Mouse (Mus musculus): ENCODE data around the gene Stradb.
A peak's percentile ranks its signal among the peaks of the same experiment; 100 is the strongest.

Gene Stradb

DNA sequence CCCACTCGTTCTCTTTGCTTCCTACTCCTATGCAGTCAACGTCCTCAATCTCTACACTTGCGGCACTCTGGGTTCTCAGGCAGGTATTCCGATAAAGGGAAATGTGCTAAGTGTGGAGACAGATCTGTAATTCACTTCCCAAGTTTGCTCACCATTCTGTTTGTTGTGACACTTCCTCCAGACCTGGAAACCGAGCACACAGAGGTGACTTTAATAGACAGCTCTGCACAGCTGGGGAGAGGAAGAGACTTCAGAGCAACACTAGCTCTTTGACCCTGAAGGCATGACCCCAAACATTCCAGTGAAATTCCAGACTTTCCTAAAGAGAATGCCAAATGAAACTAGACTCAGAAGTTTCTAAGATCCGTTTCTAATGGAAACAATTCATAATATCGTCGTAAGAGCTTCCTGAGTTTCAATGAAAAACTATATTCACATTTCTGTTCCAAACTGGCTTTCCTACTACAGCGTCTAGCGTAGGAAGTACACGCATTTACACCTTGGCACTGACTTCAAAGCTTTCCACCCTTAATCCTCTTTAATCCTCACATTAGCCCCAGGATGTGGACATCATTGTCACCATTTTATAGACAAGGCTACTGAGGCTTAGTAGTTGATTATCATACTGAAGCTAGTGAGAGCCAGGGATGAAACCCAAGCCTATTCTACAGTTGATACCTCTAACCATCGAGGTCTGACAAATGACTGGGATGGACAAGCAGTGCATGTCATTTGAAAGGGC is 12.0 kb upstream of the Stradb start:
- DNase-seq (ENCODE audit: low read depth), result no peak

DNA sequence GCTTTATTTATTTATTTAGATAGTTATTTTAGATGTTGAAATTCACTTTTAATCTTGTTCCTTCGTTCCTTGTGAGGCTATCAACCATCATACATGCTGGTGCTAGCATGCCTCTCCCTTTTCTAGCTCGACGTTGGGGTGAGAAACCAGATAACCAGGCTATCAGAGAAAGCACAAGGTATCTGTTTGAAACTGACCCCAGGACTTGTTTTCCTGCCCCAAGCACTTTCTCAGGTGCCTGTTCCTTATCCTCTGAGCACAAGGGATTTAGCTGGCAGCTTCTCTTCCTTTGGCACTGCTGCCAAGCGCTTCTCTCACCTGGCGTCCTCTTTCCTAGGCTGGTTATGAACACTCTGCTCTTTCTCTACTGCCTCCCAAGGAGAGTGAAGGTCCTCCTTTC is 10.9 kb upstream of the Stradb start:
- peak; percentile 72 for DNase-seq (ENCODE audit: low read depth)

DNA sequence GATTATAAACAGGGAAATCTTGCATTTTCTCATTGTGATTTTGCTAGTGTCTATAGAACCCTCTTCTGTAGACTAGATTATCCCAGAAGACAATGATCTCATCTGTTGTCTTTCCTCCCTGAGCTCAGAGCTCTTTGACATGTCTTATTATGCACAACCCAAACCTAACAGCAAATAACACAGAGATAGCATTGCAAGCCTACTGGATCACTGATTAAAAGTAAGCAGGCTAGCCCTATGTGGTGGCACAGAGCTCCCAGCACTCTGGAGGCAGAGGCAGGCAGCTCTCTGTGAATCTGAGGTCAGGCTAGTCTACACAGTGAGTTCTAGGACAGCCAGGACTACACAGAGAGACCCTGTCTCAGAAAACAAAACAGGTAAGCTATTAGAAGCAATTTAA is 10.5 kb upstream of the Stradb start:
- DNase-seq (ENCODE audit: low read depth), result no peak

DNA sequence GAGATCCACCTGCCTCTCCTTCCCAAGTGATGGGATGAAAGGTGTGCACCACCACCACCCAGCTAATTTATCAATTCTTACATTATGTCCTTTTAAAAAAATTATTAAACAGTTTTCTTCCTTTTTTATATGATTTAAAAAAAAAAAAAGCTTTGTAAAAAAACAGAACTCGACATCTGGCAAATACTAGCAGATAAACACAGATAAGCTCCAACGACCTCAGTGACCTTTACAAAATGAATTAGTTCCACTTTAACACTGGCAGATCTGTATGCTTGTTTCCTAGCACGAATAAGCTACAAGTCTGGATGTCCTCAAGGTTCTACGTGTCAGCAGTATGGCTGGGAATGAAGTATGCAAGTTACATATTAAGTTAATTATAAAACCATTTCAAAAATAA is 5.8 kb upstream of the Stradb start:
- DNase-seq (ENCODE audit: low read depth), result no peak

DNA sequence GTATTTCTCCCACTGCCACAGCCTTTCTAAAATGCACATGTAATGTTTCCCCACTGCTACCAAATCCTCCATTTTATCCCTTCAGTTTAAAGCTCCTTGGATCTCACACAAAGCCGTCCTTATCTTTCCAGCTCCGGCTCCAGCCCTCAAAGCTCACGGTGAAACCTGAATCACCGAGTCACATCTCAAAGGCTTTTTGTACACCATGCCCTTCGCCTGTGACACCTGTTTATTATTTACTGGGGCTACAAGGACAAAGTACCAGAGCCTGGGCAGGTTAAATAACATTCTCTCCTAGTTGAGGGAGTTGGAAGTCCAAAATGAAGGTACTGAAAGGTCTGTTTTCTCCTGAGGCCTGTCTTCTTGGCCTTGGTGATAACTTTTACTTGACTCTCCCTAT is 3.3 kb upstream of the Stradb start:
- DNase-seq (ENCODE audit: low read depth), result no peak

DNA sequence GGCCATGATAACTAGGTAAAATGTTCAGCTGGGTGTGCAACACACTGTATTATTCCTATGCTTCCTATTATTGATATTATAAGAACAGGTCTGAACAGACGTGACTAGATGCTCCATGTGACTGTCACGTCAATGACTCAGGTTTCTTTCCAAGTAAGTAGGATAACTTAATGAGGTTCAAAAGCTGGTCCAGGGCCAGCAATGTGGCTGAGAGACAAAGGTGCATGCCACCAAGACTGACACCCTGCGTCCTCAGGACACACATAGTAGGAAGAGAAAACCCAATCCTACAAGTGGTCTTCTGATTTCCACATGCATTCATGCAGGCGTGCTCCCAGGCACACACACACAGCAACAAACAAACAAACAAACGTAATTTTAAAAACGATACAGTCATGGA is 2.2 kb upstream of the Stradb start:
- DNase-seq (ENCODE audit: low read depth), result no peak

DNA sequence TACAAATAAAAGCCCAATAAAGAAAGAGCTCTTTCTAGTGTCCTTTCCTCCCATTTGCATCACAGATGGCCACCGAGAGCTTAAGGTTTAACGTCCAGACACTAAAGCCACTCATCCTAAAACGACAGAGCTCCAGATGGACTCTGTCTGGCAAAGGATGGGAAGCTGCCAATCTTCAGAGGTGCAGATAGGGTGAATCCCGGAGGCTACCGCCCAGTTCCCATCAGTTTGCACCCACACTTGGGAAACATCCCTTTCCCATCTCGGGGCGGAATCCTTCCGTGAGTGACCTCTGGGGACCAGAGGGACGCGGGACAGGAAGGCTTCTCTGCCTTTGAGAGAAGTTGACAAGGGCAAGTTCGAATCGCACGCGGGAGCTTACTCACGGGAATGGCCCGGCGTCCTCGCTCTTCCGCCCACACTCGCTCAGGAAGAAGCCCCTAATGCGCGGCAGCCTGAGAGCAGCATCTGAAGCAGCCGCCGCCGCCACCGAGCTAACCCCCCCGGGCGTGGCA is 414 bp upstream of the Stradb start:
- no peak for DNase-seq (ENCODE audit: low read depth)

DNA sequence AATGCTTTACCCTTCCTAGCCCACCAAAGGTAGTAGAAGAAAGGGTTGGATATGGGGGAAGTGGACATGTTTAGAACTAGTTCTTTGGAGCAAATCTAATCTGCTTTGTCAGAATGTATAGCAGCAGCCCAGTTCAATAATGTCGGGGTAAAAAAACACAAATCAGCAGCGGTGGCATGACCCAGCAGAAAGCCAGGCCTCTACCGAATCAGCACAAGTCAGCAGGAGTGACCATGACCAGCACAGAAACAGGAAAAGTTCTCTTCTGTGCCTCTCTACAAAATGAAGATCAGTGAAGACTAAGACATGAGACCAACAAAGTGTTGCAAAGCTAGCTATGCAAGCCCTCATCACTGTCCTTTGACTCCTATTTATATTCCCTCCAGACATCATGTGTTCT is 9.0 kb downstream of the Stradb start:
- DNase-seq (ENCODE audit: low read depth), result no peak

DNA sequence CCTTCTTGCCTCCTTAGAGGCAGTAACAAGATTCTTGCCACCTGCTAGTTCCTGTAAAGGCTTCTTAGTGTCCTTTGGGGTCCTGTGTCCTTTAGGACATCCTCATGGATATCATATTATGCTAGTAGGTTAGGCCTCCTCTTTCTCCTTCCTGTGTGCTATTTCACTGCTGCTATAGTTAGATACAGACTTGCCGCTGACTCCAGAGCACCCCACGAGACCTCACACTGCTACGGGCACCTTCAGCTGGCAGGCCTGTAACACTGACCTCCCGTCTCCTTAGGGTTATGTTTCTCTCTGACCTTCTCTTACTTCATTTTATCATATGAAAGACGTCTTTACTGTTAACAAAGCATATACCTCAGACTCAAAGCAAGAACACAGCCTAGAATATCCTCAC is 11.3 kb downstream of the Stradb start:
- no peak for DNase-seq (ENCODE audit: low read depth)

DNA sequence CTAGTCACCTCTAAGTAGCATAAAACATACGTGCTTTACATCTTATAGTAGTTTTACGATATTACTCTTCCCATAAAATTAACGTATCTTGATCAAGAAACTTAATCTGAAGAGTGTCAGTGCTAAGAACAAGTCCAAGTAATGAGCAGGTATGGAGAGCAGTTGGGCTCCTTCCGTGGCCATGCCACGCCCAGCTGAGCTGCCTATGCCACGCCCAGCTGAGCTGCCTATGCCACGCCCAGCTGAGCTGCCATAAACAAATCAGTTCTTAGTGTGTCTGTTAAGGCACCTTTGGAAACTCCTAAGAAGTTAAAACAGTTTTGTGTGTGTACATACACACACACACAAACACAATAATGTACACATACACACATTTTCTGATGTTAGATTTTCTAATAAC is 19.8 kb downstream of the Stradb start:
- no peak for DNase-seq (ENCODE audit: low read depth)

DNA sequence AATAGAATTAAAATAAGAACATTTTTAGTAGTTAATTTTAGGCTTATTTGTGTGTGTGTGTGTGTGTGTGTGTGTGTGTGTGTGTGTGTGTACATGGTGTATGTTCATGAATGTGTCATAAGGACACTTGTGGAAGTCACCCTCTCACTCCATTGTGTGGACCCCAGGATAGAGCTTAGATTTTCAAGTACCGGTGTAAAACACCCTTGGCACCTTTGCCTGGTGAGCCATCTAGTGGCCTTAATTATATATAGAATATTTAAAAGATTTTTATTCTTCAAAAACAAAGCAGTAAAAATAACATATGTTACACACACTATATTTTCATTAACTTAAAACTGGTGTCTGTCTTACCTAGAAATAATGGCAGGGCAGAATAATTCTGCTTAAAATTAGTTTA is 20.4 kb downstream of the Stradb start:
- DNase-seq (ENCODE audit: low read depth), result no peak

DNA sequence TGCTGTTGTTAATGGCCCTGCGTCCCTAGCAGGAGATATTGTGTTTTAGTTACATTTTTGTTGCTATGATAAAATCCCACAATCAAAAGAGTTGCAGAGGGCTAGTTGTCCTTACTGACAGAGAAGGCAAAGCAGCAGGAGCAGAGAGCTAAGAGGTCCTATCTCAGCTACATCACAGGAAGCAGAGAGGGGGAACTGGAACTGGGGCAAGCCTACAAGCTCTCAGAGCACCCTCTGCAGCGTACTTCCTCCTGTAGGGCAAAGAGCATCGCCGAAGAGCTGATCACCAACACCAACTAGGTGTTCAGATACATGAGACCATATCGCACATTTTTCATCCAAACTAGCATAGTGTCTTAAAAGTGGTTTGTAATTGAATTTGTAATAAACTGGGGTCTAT is 22.0 kb downstream of the Stradb start:
- DNase-seq (ENCODE audit: low read depth), result no peak

DNA sequence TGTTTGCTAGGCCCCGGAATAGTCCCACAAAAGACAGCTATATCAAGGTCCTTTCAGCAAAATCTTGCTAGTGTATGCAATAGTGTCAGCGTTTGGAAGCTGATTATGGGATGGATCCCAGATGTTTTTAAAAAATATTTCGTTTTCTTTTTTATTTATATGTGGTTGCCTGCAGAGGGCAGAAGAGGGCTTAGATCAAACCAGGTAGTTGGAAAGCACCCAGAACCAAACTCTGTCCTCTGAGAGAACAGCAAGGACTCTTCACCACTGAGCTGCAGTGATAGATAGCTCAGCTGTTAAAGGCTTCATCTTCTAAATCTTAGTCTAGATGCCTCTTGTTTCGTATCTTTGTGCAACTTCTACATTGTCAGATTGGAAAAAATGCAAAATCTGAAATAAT is 35.9 kb downstream of the Stradb start:
- peak; percentile 6 for DNase-seq (ENCODE audit: low read depth)

DNA sequence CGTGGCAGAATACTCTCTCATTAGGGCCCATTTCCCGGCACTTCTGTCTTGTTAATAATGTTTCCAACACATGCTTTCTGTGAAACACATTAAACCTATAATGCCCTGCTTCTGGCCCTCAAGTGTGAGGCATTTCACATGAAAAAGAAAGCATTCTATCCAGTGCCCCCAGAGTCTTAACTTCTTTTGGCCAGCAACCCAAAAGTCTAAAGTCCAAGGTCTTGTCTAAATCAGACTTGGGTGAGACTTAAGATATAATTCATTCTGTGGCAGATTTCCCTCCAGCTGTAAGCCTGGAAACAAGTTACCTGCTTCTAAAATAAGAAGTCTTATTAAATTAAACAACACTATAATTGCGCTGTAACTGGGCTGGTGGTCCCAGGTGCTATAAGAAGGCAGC is 48.2 kb downstream of the Stradb start:
- no peak for DNase-seq (ENCODE audit: low read depth)

DNA sequence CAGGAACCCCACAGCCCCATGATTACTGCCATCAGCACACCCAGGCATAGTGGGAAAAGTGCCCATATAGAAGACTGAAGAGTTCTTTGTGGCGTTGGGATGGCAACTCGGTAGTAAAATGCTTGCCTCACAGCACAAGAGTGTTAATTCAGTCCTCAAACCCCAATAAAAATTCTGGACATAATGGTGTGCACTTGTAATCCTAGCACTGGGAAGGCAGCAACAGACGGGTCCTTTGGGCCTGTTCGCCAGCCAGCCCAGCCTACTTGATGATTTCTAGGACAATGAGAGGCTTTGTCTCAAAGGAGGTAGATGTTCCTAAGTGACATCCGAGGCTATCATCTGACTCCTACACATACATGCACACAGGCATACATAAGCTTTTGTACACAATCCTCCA is 64.4 kb downstream of the Stradb start:
- DNase-seq (ENCODE audit: low read depth), result no peak
